Mouse (Mus musculus) kidney, embryonic 14.5 days (tissue): ENCODE measurements around the gene Tbc1d7. TPM values are rescaled to one million over a fixed set of nuclear protein-coding genes. Genes with fewer than 3 reads are reported as not detected.

Experiments used
- ATAC-seq: fragments of 200-750 bp; cut with Nextera tagmentation; 2 replicates; pipeline ENCODE4 v1.8.0; 2017; ENCODE audit warnings: moderate number of reproducible peaks, mild to moderate bottlenecking, moderate TSS enrichment, moderate library complexity; ENCODE audit not compliant: low FRiP score, low TSS enrichment
- H3K27ac ChIP-seq: fragments of 300-500 bp; sonication (generic); 2 replicates; pipeline ENCODE4 v1.5.1; 2014; ENCODE audit warnings: low read depth, mild to moderate bottlenecking, low read length, moderate library complexity, mixed read lengths
- H3K27me3 ChIP-seq: fragments of 300-500 bp; sonication (generic); 2 replicates; pipeline ENCODE4 v1.6.1; 2014; ENCODE audit warnings: mild to moderate bottlenecking, low read length; ENCODE audit not compliant: control insufficient read depth, insufficient read depth
- H3K36me3 ChIP-seq: fragments of 300-500 bp; sonication (generic); 2 replicates; pipeline ENCODE4 v1.6.1; 2014; ENCODE audit warnings: low read length, mixed read lengths; ENCODE audit not compliant: control insufficient read depth, insufficient read depth
- H3K4me1 ChIP-seq: fragments of 300-500 bp; sonication (generic); 2 replicates; pipeline ENCODE4 v1.6.1; 2014; ENCODE audit warnings: low read length, mixed read lengths; ENCODE audit not compliant: control insufficient read depth, insufficient read depth
- H3K4me2 ChIP-seq: fragments of 300-500 bp; sonication (generic); replicated peaks from 2 replicates; pipeline ENCODE4 v1.6.1; 2014; ENCODE audit warnings: low read depth, mild to moderate bottlenecking, low read length
- H3K4me3 ChIP-seq: fragments of 300-500 bp; sonication (generic); 2 replicates; pipeline ENCODE4 v1.5.1; 2014; ENCODE audit warnings: mild to moderate bottlenecking, low read length
- H3K9ac ChIP-seq: fragments of 300-500 bp; sonication (generic); 2 replicates; pipeline ENCODE4 v1.6.1; 2014; ENCODE audit warnings: low read depth, mild to moderate bottlenecking, low read length, moderate library complexity
- H3K9me3 ChIP-seq: fragments of 300-500 bp; sonication (generic); 2 replicates; pipeline ENCODE4 v1.6.1; 2016; ENCODE audit warnings: low read length; ENCODE audit not compliant: control insufficient read depth
- WGBS: fragments of 180-500 bp; shearing (Covaris S2); extraction: QIAGEN DNeasy Blood & Tissue Kit; methylation state at CpG from one replicate; pipeline ENCODE4 v1.1.7; 2014; 5-methylcytosine and 5-hydroxymethylcytosine counted together
- polyA plus RNA-seq: library from polyadenylated mRNA; unstranded; fragments of >200 nt; fragmentation: Nextera tagmentation; extraction: Ambion mirVana; gene quantifications from 2 replicates; pipeline ENCODE4 v1.2.1, GENCODE M21; 2014

Tbc1d7 gene
- polyA plus RNA-seq, 1 experiment from 2014 or later = 64.8 TPM

DNA sequence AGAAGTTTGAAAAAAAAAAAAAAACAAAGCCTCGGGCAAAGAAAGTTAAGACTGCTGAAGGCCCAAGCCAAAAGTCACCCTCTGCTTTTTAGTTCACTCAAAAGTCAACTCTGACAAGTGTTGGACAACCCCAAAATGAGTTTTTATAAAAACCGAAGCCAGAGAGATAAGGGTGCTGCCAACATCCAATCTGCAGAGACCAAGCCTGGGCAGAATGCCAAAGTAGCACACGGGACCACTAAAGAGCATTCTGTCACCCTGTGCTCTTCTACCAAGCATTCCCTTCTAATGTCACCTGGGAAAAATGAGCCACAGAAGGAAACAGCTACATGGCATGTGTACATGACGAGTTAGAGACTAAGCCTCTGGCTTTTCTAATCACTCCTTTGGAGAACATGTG, 36.8 kb downstream of the Tbc1d7 start:
- WGBS = 69% methylated on average over 4 of the region's 4 CpGs
- no peaks in the 10 kb centered on the region for H3K27me3 ChIP-seq
- H3K27ac ChIP-seq = no peak overlapping the region
- H3K36me3 ChIP-seq = no peaks in the 10 kb centered on the region
- no peak overlapping the region for H3K4me2 ChIP-seq
- ATAC-seq = no peak
- no peak overlapping the region for H3K9ac ChIP-seq
- H3K4me3 ChIP-seq = no peak overlapping the region
- H3K9me3 ChIP-seq = no peaks in the 10 kb centered on the region
- H3K4me1 ChIP-seq = peaks cover 27% of the 10 kb centered on the region

- Histone ChIP-seq H3K4me1 (peaks cover 27% of the 10 kb centered on the region), H3K27ac (no peak overlapping the region), H3K36me3 (no peaks in the 10 kb centered on the region), H3K4me3 (no peak overlapping the region), H3K27me3 (no peaks in the 10 kb centered on the region), H3K4me2 (no peak overlapping the region), H3K9me3 (no peaks in the 10 kb centered on the region), H3K9ac (no peak overlapping the region)
- whole genome bisulfite sequencing = 73% methylated on average over 7 of the region's 7 CpGs
- ATAC-seq = no peak
Observed at GRCm38 (mm10) chr13:43133400-43133799, 37.9 kb downstream of the Tbc1d7 start.

GRCm38 (mm10) chr13:43132859-43133258, 38.4 kb downstream of the Tbc1d7 start:
- WGBS = 57% methylated on average over 9 of the region's 9 CpGs
- Histone ChIP-seq H3K4me1 (peaks cover 27% of the 10 kb centered on the region), H3K4me2 (no peak overlapping the region), H3K36me3 (no peaks in the 10 kb centered on the region), H3K27me3 (no peaks in the 10 kb centered on the region), H3K27ac (no peak overlapping the region; the same call in 1 of the 2 replicates), H3K9ac (no peak overlapping the region), H3K9me3 (no peaks in the 10 kb centered on the region), H3K4me3 (no peak overlapping the region)
- peak; percentile 26; the same call in 1 of the 2 replicates for ATAC-seq

DNA sequence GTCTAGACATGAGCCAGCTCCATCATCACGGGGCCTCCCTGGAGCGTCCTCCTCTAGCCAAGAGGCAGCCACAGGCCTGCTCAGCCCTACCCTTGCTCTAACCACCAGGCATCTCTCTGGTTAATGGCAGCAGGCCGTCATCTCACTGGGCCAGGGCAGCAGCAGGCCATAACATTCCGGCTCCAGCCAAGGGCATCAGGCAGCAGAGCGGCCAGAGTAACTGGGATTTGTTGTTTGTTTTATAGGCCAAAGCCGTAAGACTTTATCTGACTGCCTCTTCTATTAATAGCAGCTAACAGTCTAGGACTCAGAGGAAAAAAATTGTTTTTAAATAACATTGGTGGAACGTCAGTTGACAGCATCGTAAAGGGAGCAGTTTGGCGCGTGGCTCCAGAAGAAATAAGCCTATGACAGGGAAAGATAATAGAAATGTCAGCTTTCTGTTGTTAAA, 39.5 kb downstream of the Tbc1d7 start:
- ATAC-seq = peak; percentile 58
- no peak overlapping the region for H3K4me3 ChIP-seq
- WGBS = 33% methylated on average over 10 of the region's 10 CpGs

GRCm38 (mm10) chr13:43130161-43130560, 41.1 kb downstream of the Tbc1d7 start:
- Histone ChIP-seq H3K27ac (no peak overlapping the region), H3K9me3 (no peaks in the 10 kb centered on the region), H3K4me1 (peaks cover 34% of the 10 kb centered on the region), H3K27me3 (no peaks in the 10 kb centered on the region), H3K36me3 (no peaks in the 10 kb centered on the region), H3K9ac (no peak overlapping the region), H3K4me2 (no peak overlapping the region), H3K4me3 (no peak overlapping the region)
- WGBS = 47% methylated on average over 6 of the region's 6 CpGs
- no peak for ATAC-seq

More for the DNA sequence above, 39.5 kb downstream of the Tbc1d7 start:
- Histone ChIP-seq H3K9ac (no peak overlapping the region), H3K4me1 (peaks cover 27% of the 10 kb centered on the region), H3K4me2 (no peak overlapping the region), H3K27me3 (no peaks in the 10 kb centered on the region), H3K9me3 (no peaks in the 10 kb centered on the region), H3K27ac (peak overlapping the region; percentile 71; the same call in 1 of the 2 replicates), H3K36me3 (no peaks in the 10 kb centered on the region)

GRCm38 (mm10) chr13:43124683-43125074, 46.6 kb downstream of the Tbc1d7 start:
- H3K36me3 ChIP-seq = no peaks in the 10 kb centered on the region
- peaks cover 37% of the 10 kb centered on the region for H3K4me1 ChIP-seq
- 13% methylated on average over 3 of the region's 4 CpGs for WGBS
- H3K9ac ChIP-seq = no peak overlapping the region
- H3K9me3 ChIP-seq = no peaks in the 10 kb centered on the region
- peak overlapping the region; percentile 79 for H3K27ac ChIP-seq
- H3K27me3 ChIP-seq = no peaks in the 10 kb centered on the region
- H3K4me2 ChIP-seq = peak overlapping the region; percentile 30
- ATAC-seq = peak; percentile 92
- no peak overlapping the region for H3K4me3 ChIP-seq

- no peak overlapping the region for H3K9ac ChIP-seq
- H3K36me3 ChIP-seq = no peaks in the 10 kb centered on the region
- 19% methylated on average over 17 of the region's 17 CpGs for WGBS
- peaks cover 37% of the 10 kb centered on the region for H3K4me1 ChIP-seq
- no peaks in the 10 kb centered on the region for H3K27me3 ChIP-seq
- H3K4me2 ChIP-seq = peak overlapping the region; percentile 30
- peak overlapping the region; percentile 2; the same call in 1 of the 2 replicates for H3K4me3 ChIP-seq
- peak; percentile 58 for ATAC-seq
- H3K9me3 ChIP-seq = no peaks in the 10 kb centered on the region
- H3K27ac ChIP-seq = peak overlapping the region; percentile 79
Observed at GRCm38 (mm10) chr13:43123895-43124682, 47.2 kb downstream of the Tbc1d7 start.

GRCm38 (mm10) chr13:43122306-43123070, 48.8 kb downstream of the Tbc1d7 start:
- 51% methylated on average over 16 of the region's 16 CpGs for WGBS

More at GRCm38 (mm10) chr13:43122306-43123070, 48.8 kb downstream of the Tbc1d7 start:
- peak overlapping the region; percentile 27 for H3K4me2 ChIP-seq
- 0 out of 2 replicates have a peak, but pooled peaks have one; percentile 11 for ATAC-seq
- H3K4me1 ChIP-seq = peaks cover 37% of the 10 kb centered on the region
- H3K27ac ChIP-seq = peak overlapping the region; percentile 65
- peak overlapping the region; percentile 4; the same call in 1 of the 2 replicates for H3K4me3 ChIP-seq
- H3K9me3 ChIP-seq = no peaks in the 10 kb centered on the region
- H3K36me3 ChIP-seq = no peaks in the 10 kb centered on the region
- H3K27me3 ChIP-seq = no peaks in the 10 kb centered on the region
- H3K9ac ChIP-seq = no peak overlapping the region; the same call in 1 of the 2 replicates
